Mouse (Mus musculus): ENCODE measurements around the gene Plod3. TPM values are rescaled to one million over a fixed set of nuclear protein-coding genes. Genes with fewer than 3 reads are reported as not detected.

The Plod3 gene
- polyA plus RNA-seq, 1 experiment: 29.6 TPM

GRCm38 (mm10) chr5:136961983-136962461 lies 24.8 kb upstream of the Plod3 start:
- DNase-seq (ENCODE audit: low read depth, low spot score): peak; percentile 88
- under 1% methylated on average over 20 of the region's 20 CpGs for WGBS

GRCm38 (mm10) chr5:136962501-136962900 lies 24.3 kb upstream of the Plod3 start:
- DNase-seq (ENCODE audit: low read depth, low spot score): no peak
- WGBS: under 1% methylated on average over 10 of the region's 10 CpGs

GRCm38 (mm10) chr5:136962966-136963540 lies 23.8 kb upstream of the Plod3 start:
- 67% methylated on average over 8 of the region's 8 CpGs for whole genome bisulfite sequencing
- DNase-seq (ENCODE audit: low read depth, low spot score): no peak

- WGBS: 29% methylated on average over 9 of the region's 9 CpGs
- no peak for DNase-seq (ENCODE audit: low read depth, low spot score)
Observed at GRCm38 (mm10) chr5:136965210-136965609, 21.6 kb upstream of the Plod3 start.

GRCm38 (mm10) chr5:136965686-136966085 lies 21.1 kb upstream of the Plod3 start:
- no peak for DNase-seq (ENCODE audit: low read depth, low spot score)
- WGBS: 31% methylated on average over 8 of the region's 8 CpGs

GRCm38 (mm10) chr5:136966331-136966730 lies 20.5 kb upstream of the Plod3 start, which contains the start of gene Cldn15:
Cldn15 (plus strand) TSS chr5:136966616.
- 6% methylated on average over 6 of the region's 6 CpGs for WGBS
- DNase-seq (ENCODE audit: low read depth, low spot score): no peak

- WGBS: 29% methylated on average over 4 of the region's 4 CpGs
- DNase-seq (ENCODE audit: low read depth, low spot score): no peak
Observed at GRCm38 (mm10) chr5:136966861-136967455, 19.9 kb upstream of the Plod3 start.

- DNase-seq (ENCODE audit: low read depth, low spot score): no peak
- WGBS: 26% methylated on average over 10 of the region's 10 CpGs
Observed at GRCm38 (mm10) chr5:136967592-136967991, 19.2 kb upstream of the Plod3 start.

GRCm38 (mm10) chr5:136970703-136971102 lies 16.1 kb upstream of the Plod3 start:
- 32% methylated on average over 1 of the region's 1 CpGs for WGBS
- peak; percentile 83 for DNase-seq (ENCODE audit: low read depth, low spot score)

GRCm38 (mm10) chr5:136973670-136974069 lies 13.1 kb upstream of the Plod3 start:
- WGBS: 65% methylated on average over 8 of the region's 8 CpGs
- DNase-seq (ENCODE audit: low read depth, low spot score): no peak

GRCm38 (mm10) chr5:136977769-136978168 lies 9.1 kb upstream of the Plod3 start:
- 35% methylated on average over 4 of the region's 4 CpGs for WGBS
- DNase-seq (ENCODE audit: low read depth, low spot score): no peak

GRCm38 (mm10) chr5:136979762-136980161 lies 7.1 kb upstream of the Plod3 start:
- WGBS: 86% methylated on average over 2 of the region's 2 CpGs
- no peak for DNase-seq (ENCODE audit: low read depth, low spot score)

- DNase-seq (ENCODE audit: low read depth, low spot score): no peak
- 90% methylated on average over 8 of the region's 8 CpGs for WGBS
Observed at GRCm38 (mm10) chr5:136980974-136981373, 5.8 kb upstream of the Plod3 start.

- WGBS: 49% methylated on average over 15 of the region's 16 CpGs
Observed at GRCm38 (mm10) chr5:136982338-136982930, 4.4 kb upstream of the Plod3 start.

GRCm38 (mm10) chr5:136984828-136985227 lies 2.0 kb upstream of the Plod3 start:
- no peak for DNase-seq (ENCODE audit: low read depth, low spot score)
- 66% methylated on average over 14 of the region's 14 CpGs for WGBS

More at GRCm38 (mm10) chr5:136982338-136982930, 4.4 kb upstream of the Plod3 start:
- DNase-seq (ENCODE audit: low read depth, low spot score): no peak

GRCm38 (mm10) chr5:136987138-136987933 lies 517 bp downstream of the Plod3 start:
- WGBS: 1% methylated on average over 66 of the region's 67 CpGs
- DNase-seq (ENCODE audit: low read depth, low spot score): no peak

- no peak for DNase-seq (ENCODE audit: low read depth, low spot score)
- WGBS: 9% methylated on average over 12 of the region's 12 CpGs
Observed at GRCm38 (mm10) chr5:136987934-136988271, 1.1 kb downstream of the Plod3 start, which contains the start of gene Znhit1. Znhit1 (minus strand) TSS chr5:136988021.

- 47% methylated on average over 7 of the region's 7 CpGs for WGBS
- DNase-seq (ENCODE audit: low read depth, low spot score): no peak
Observed at GRCm38 (mm10) chr5:136988420-136988819, 1.6 kb downstream of the Plod3 start.

GRCm38 (mm10) chr5:136989801-136990200 lies 3.0 kb downstream of the Plod3 start:
- DNase-seq (ENCODE audit: low read depth, low spot score): no peak
- WGBS: 93% methylated on average over 6 of the region's 6 CpGs

GRCm38 (mm10) chr5:136999449-136999848 lies 12.6 kb downstream of the Plod3 start:
- 58% methylated on average over 5 of the region's 5 CpGs for WGBS
- no peak for DNase-seq (ENCODE audit: low read depth, low spot score)
